Mouse (Mus musculus): ENCODE data around the gene Ethe1. TPM values are rescaled to one million over a fixed set of nuclear protein-coding genes. Genes with fewer than 3 reads are reported as not detected.

Ethe1 gene
- polyA plus RNA-seq, 1 experiment from 2014 or later = 25.6 TPM

DNA sequence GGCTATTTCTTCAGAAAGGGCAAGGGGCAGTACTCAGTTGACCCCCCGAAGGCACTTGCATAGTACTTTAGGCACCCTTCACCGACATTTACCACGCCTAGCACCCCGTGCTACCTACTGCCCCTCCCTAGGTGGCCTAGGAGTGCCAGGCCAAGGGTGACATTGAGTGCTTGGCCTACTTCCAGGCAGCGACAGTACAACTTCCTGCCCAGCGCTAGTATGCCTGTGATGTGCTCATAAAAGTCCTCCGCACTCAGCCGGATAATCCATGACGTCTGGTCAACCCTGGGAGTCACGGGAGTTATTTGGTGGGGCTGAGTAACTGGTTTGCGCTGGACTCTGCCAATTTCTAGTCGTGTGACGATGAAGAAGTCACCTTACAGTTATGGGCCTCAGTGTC, 993 bp downstream of the Ethe1 start:
- no peak for ATAC-seq (ENCODE audit: low read depth)
- H3K4me3 ChIP-seq (ENCODE audit: low read depth, low read length) = no peak overlapping the region
- H3K9me3 ChIP-seq (ENCODE audit: control insufficient read depth, low read length) = no peaks in the 10 kb centered on the region
- no peaks in the 10 kb centered on the region; the same call in 1 of the 2 replicates for H3K4me1 ChIP-seq (ENCODE audit: control insufficient read depth, insufficient read depth, low read length)
- H3K27me3 ChIP-seq (replicated peaks; ENCODE audit: control insufficient read depth, insufficient read depth, low read length) = peaks cover 22% of the 10 kb centered on the region
- no peak overlapping the region for H3K9ac ChIP-seq (ENCODE audit: low read depth, low read length)
- H3K4me2 ChIP-seq (ENCODE audit: low read depth, low read length) = no peak overlapping the region
- no peak overlapping the region for H3K27ac ChIP-seq (replicated peaks; ENCODE audit: low read depth, low read length)
- DNase-seq (ENCODE audit: low spot score) = no peak
- no peaks in the 10 kb centered on the region for H3K36me3 ChIP-seq (ENCODE audit: control insufficient read depth, insufficient read depth, low read length)
- WGBS = 88% methylated on average over 13 of the region's 13 CpGs

DNA sequence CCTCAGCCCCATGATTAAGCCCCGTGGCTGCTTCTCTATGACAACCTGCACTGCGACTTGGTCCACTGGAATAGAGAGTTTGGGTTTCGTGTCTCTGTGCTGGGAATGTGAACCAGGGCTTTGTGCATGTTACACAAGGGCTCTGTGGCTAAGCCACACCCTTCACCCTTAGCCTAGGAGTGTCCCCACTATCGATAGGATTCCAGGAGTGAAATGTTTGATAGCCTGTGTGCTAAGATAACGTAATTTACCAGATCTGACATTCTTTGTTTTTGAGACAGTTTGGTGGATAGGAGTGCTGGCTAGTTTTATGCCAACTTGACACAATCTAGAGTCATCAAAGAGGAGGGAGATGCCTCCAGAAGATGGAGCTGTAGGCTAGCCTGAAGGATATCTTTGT, 4.4 kb downstream of the Ethe1 start:
- H3K4me3 ChIP-seq (ENCODE audit: low read depth, low read length) = no peak overlapping the region
- no peak for ATAC-seq (ENCODE audit: low read depth)
- no peak overlapping the region for H3K4me2 ChIP-seq (ENCODE audit: low read depth, low read length)
- DNase-seq (ENCODE audit: low spot score) = no peak
- H3K4me1 ChIP-seq (ENCODE audit: control insufficient read depth, insufficient read depth, low read length) = peaks cover 4% of the 10 kb centered on the region; the same call in 1 of the 2 replicates
- no peaks in the 10 kb centered on the region for H3K36me3 ChIP-seq (ENCODE audit: control insufficient read depth, insufficient read depth, low read length)
- H3K27me3 ChIP-seq (replicated peaks; ENCODE audit: control insufficient read depth, insufficient read depth, low read length) = peaks cover 2% of the 10 kb centered on the region
- WGBS = 69% methylated on average over 5 of the region's 5 CpGs
- H3K9ac ChIP-seq (ENCODE audit: low read depth, low read length) = no peak overlapping the region
- H3K27ac ChIP-seq (replicated peaks; ENCODE audit: low read depth, low read length) = no peak overlapping the region
- H3K9me3 ChIP-seq (ENCODE audit: control insufficient read depth, low read length) = no peaks in the 10 kb centered on the region

DNA sequence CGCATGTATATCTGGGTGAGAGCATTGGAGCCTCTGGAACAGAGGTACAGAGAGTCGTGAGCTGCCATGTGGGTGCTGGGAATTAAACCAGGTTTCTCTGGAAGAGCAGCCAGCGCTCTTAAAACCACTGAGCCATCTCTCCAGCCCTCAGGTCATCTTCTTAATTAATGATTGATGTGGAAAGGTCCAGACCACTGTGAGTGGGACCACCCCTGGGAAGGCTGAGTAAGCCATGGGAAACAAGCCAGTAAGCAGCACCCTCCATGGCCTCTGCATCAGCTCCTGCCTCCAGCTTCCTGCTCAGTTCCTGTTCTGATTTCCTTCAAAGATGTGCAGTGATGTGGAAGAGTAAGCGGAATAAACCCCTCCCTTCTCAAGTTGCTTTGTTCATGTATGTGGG, 4.8 kb downstream of the Ethe1 start:
- H3K27me3 ChIP-seq (replicated peaks; ENCODE audit: control insufficient read depth, insufficient read depth, low read length) = no peaks in the 10 kb centered on the region
- DNase-seq (ENCODE audit: low spot score) = no peak
- H3K4me2 ChIP-seq (ENCODE audit: low read depth, low read length) = no peak overlapping the region
- no peak overlapping the region for H3K27ac ChIP-seq (replicated peaks; ENCODE audit: low read depth, low read length)
- peaks cover 4% of the 10 kb centered on the region; the same call in 1 of the 2 replicates for H3K4me1 ChIP-seq (ENCODE audit: control insufficient read depth, insufficient read depth, low read length)
- WGBS = 57% methylated on average over 4 of the region's 4 CpGs
- H3K4me3 ChIP-seq (ENCODE audit: low read depth, low read length) = no peak overlapping the region
- H3K9me3 ChIP-seq (ENCODE audit: control insufficient read depth, low read length) = no peaks in the 10 kb centered on the region
- no peaks in the 10 kb centered on the region for H3K36me3 ChIP-seq (ENCODE audit: control insufficient read depth, insufficient read depth, low read length)
- no peak for ATAC-seq (ENCODE audit: low read depth)
- H3K9ac ChIP-seq (ENCODE audit: low read depth, low read length) = no peak overlapping the region

DNA sequence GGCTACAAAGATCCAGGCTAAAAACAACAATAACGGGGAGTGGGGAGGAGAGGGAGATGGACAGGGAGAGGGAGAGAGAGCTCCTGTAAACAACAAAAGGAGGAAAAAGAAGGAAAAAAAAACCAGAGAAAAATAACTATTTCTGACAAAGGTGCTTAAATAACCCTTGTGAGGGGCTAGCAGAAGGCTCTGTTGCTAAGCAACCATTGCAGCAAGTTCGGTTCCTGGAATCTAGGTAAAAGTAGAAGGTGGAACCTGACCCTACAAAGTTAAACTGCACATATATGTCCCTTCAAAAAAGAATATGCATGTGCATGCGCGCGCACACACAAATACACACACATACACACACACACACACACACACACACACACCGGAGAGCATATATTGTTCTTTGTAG, 5.4 kb downstream of the Ethe1 start:
- H3K4me1 ChIP-seq (ENCODE audit: control insufficient read depth, insufficient read depth, low read length) = peaks cover 4% of the 10 kb centered on the region; the same call in 1 of the 2 replicates
- H3K9ac ChIP-seq (ENCODE audit: low read depth, low read length) = no peak overlapping the region
- no peak for ATAC-seq (ENCODE audit: low read depth)
- H3K27me3 ChIP-seq (replicated peaks; ENCODE audit: control insufficient read depth, insufficient read depth, low read length) = no peaks in the 10 kb centered on the region
- H3K4me2 ChIP-seq (ENCODE audit: low read depth, low read length) = no peak overlapping the region
- DNase-seq (ENCODE audit: low spot score) = no peak
- no peak overlapping the region for H3K27ac ChIP-seq (replicated peaks; ENCODE audit: low read depth, low read length)
- no peaks in the 10 kb centered on the region for H3K9me3 ChIP-seq (ENCODE audit: control insufficient read depth, low read length)
- H3K36me3 ChIP-seq (ENCODE audit: control insufficient read depth, insufficient read depth, low read length) = no peaks in the 10 kb centered on the region
- WGBS = 73% methylated on average over 6 of the region's 6 CpGs
- no peak overlapping the region for H3K4me3 ChIP-seq (ENCODE audit: low read depth, low read length)

DNA sequence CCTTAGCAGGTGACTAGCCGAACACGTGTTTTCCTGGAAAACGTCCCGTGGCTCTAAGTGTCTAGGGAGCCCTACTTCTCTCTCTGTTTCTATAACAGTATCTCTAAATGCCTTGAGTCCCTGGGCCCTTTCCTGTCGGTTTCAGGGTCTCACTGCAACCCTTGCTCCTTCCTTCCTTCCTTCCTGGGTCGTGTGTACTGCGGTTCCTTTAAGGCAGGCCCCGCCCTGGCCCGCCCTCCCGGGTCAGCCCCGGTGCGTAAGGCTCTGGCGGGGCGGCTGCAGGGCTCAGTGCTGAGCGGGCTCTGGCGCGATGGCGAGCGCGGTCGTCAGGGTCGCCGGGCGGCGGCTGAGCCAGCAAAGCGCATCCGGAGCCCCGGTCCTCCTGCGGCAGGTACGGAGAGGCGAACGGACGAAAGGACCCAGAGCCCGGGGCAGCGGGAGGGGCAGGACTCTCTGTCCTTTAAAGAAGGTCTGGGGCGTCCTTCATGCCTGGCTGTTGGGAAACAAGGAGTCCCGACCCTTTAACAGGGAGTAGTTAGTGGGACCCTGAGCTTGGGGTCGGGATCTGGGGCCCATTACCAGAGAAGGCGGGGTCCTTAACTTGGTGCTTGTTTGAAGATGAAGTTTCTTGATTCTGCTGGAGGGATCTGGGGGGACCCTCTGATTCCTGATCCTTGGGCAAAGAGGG, 6.4 kb downstream of the Ethe1 start:
- 1% methylated on average over 38 of the region's 39 CpGs for WGBS
- ATAC-seq (ENCODE audit: low read depth) (peak; percentile 96), DNase-seq (ENCODE audit: low spot score) (peak; percentile 78)
- Histone ChIP-seq H3K36me3 (ENCODE audit: control insufficient read depth, insufficient read depth, low read length) (no peaks in the 10 kb centered on the region), H3K27ac (replicated peaks; ENCODE audit: low read depth, low read length) (no peak overlapping the region), H3K9ac (ENCODE audit: low read depth, low read length) (peak overlapping the region; percentile 78), H3K4me3 (ENCODE audit: low read depth, low read length) (peak overlapping the region; percentile 75), H3K4me2 (ENCODE audit: low read depth, low read length) (peak overlapping the region; percentile 82), H3K27me3 (replicated peaks; ENCODE audit: control insufficient read depth, insufficient read depth, low read length) (no peaks in the 10 kb centered on the region), H3K4me1 (ENCODE audit: control insufficient read depth, insufficient read depth, low read length) (peaks cover 4% of the 10 kb centered on the region; the same call in 1 of the 2 replicates), H3K9me3 (ENCODE audit: control insufficient read depth, low read length) (no peaks in the 10 kb centered on the region)

DNA sequence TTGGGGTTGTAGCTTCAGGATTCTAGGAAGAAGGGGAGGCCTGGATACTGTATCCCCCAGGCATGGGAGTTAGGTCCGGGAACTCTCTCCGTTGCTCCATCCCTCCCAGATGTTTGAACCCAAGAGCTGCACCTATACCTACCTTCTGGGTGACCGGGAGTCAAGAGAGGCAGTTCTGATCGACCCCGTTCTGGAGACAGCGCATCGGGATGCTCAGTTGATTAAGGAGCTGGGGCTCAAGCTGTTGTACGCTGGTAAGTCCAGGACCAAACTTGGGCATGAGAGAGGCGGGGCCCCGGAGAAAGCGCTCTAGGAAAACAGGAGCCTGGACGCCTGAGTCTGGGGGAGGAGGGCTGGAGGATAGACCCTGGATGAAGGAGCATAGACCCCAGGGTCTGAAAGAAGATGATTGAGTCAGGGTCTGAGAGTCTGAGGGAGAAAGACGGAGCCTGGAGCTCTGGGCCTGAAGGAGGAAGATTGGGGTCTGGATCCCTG, 7.0 kb downstream of the Ethe1 start:
- ATAC-seq (ENCODE audit: low read depth) (peak; percentile 2; the same call in 1 of the 2 replicates), DNase-seq (ENCODE audit: low spot score) (no peak)
- H3K9me3 ChIP-seq (ENCODE audit: control insufficient read depth, low read length) = no peaks in the 10 kb centered on the region
- 4% methylated on average over 13 of the region's 13 CpGs for WGBS
- peak overlapping the region; percentile 75 for H3K4me3 ChIP-seq (ENCODE audit: low read depth, low read length)
- H3K36me3 ChIP-seq (ENCODE audit: control insufficient read depth, insufficient read depth, low read length) = no peaks in the 10 kb centered on the region
- H3K4me1 ChIP-seq (ENCODE audit: control insufficient read depth, insufficient read depth, low read length) = peaks cover 4% of the 10 kb centered on the region; the same call in 1 of the 2 replicates
- peak overlapping the region; percentile 82 for H3K4me2 ChIP-seq (ENCODE audit: low read depth, low read length)
- H3K9ac ChIP-seq (ENCODE audit: low read depth, low read length) = peak overlapping the region; percentile 78
- no peak overlapping the region for H3K27ac ChIP-seq (replicated peaks; ENCODE audit: low read depth, low read length)
- H3K27me3 ChIP-seq (replicated peaks; ENCODE audit: control insufficient read depth, insufficient read depth, low read length) = no peaks in the 10 kb centered on the region

DNA sequence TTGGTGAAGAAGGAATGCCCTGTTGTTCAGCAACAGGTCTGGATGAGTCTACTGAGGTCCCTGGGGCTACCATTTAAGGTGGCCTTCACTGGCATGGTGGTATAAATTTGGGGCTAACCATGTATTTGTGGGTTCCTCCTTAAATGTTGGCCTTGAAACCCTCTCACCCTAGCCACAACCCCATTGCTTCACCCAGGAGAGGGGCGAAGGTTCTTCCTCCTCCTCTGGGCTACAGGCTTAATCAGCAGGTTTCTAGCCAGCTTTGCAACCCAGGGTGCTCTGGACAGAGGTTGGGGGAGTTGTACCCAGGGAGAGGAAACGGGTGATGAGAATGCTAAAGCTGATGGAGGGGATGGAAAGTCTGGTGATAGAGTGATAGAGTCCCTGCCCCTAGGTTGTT, 8.1 kb downstream of the Ethe1 start:
- Histone ChIP-seq H3K9ac (ENCODE audit: low read depth, low read length) (no peak overlapping the region), H3K4me3 (ENCODE audit: low read depth, low read length) (no peak overlapping the region), H3K27me3 (replicated peaks; ENCODE audit: control insufficient read depth, insufficient read depth, low read length) (no peaks in the 10 kb centered on the region), H3K27ac (replicated peaks; ENCODE audit: low read depth, low read length) (no peak overlapping the region), H3K36me3 (ENCODE audit: control insufficient read depth, insufficient read depth, low read length) (no peaks in the 10 kb centered on the region), H3K4me1 (ENCODE audit: control insufficient read depth, insufficient read depth, low read length) (peaks cover 4% of the 10 kb centered on the region; the same call in 1 of the 2 replicates), H3K9me3 (ENCODE audit: control insufficient read depth, low read length) (no peaks in the 10 kb centered on the region), H3K4me2 (ENCODE audit: low read depth, low read length) (no peak overlapping the region)
- WGBS = 84% methylated on average over 2 of the region's 2 CpGs
- no peak for ATAC-seq (ENCODE audit: low read depth)
- no peak for DNase-seq (ENCODE audit: low spot score)

DNA sequence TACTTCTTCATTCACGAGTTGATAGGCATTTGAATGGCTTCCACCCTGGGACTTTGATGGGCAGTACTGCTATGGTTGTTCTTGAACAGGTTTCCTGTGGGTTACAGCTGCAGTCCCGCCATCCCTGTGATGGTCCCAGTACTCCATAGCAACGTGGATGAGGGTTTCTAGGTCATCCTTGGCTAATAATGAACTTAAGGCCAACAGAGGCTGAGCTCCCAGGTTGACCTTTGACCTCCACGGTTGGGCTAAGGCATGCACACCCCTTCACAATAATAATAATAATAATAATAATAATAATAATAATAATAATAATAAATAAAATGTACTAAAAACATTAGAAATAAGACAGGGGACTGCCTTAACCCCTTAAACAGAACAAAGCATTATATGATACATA, 10.8 kb downstream of the Ethe1 start:
- Histone ChIP-seq H3K27ac (replicated peaks; ENCODE audit: low read depth, low read length) (no peak overlapping the region), H3K9ac (ENCODE audit: low read depth, low read length) (no peak overlapping the region), H3K9me3 (ENCODE audit: control insufficient read depth, low read length) (no peaks in the 10 kb centered on the region), H3K27me3 (replicated peaks; ENCODE audit: control insufficient read depth, insufficient read depth, low read length) (no peaks in the 10 kb centered on the region), H3K4me2 (ENCODE audit: low read depth, low read length) (no peak overlapping the region), H3K4me1 (ENCODE audit: control insufficient read depth, insufficient read depth, low read length) (peaks cover 4% of the 10 kb centered on the region; the same call in 1 of the 2 replicates), H3K4me3 (ENCODE audit: low read depth, low read length) (no peak overlapping the region), H3K36me3 (ENCODE audit: control insufficient read depth, insufficient read depth, low read length) (no peaks in the 10 kb centered on the region)
- DNase-seq (ENCODE audit: low spot score) = no peak
- ATAC-seq (ENCODE audit: low read depth) = no peak
- WGBS = 68% methylated on average over 4 of the region's 4 CpGs

Measured in embryonic facial prominence, embryonic 14.5 days (tissue).